Mouse (Mus musculus) mouse trophoblast stem cell (cell line): ENCODE measurements at regions not wholly inside any gene's neighbourhood (a gene's known extent, or its start where the extent isn't known, plus 50 kb on each side); places are given as distances from the start of the nearest gene placed in this dataset.

Source experiments
- in situ Hi-C, 2 experiments: fragments of 300-500 bp; cut with MseI, MboI; formaldehyde crosslinking; loops; 2 replicates in 1 of 2; 3 replicates in 1 of 2; pipeline ENCODE4 v1.15.1; 2025

DNA sequence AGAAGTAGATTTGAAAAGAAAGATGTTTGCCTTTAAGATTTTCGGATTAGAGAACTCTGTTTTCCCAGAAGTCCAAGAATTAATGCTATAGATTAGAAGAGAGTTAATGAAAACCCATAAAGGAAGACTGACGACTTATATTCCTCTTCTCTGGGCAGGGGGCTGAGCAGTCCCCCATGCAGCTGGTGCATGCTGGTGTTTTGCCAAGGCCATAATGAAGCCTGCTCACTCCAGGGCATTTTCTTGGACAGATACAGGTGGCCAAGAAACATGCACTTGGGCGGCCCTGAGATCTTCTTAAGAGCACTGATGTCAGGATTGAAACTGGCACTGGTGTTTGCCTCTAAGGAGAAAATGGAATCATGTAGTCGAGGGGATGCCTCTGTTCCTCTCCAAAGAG, 233.6 kb upstream of the Tmem161b start:
- in situ Hi-C loops = no loop called here

DNA sequence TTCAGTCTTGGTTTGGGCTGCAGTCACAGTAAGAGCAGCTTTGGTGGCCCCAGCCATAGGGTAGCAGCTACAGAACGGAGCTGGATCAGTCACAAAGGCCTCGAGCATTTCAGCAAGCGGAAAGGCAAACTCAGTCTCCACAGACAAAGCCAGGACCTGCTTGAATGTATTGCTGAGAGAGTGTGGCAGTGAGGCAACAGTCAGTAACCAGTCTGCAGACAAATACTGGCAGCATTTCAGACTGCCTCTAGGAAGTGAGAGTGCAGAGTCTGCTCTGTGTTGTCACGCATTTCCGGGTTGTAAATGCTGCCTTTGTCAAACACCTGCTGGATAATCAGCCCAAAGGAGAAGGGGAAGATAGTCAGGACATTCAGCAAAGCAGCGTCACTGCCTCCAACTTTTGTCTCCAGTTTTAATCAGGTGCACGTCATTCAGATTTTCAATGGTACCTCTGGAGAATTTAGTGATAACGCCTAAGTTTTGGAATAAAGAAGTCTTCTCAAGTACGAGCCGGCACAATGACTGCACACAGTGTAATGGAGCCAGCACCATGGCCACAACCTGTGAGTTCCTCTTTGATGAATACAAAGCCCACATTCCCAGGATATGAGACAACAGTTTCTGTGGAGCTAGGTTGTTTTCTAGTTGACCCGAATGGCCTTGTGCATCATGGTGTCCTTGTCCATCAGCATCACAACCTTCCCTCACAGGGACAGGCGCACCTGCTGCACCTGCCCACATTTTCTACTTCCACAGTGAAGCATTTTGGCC, 224.3 kb upstream of the Tmem161b start:
- in situ Hi-C loops = no loop called here

DNA sequence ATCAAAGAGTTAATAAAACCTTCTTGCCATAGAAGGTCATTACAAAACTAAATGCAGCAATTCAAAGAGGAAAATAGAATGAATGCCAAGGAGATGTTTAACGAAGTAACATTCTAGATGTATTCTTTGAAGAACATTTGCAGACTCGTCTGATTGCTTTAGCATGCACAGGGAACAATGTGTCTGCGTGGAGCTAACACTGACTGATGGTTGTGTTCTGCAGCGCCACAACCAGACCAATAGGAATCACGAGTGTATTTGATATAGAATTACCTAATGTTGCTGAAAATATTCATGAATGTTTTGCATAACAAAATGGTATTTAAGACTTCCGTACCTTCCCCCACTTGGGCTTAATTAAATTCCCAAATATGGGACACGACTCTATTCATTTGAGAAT, 200.3 kb upstream of the Tmem161b start:
- in situ Hi-C loops = no loop called here

DNA sequence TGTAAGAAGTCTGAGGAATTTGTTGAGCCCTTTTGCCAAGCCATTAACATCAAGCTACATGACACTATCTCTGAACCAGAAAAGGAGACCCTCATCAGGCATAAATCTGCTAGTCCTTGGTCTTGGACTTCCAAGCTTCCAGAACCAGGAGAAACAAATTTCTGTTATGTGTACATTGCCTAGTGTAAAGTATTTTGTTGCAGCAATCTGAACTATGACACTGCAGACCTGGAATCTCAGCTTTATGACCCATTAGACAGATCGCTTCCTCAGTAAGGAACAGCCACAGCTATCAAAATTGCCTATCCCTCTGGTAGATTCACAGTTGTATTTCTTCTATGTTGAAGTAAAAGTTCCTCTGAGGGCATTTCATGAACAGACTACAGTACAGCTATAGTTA, 199.1 kb upstream of the Tmem161b start:
- in situ Hi-C loops = no loop called here

DNA sequence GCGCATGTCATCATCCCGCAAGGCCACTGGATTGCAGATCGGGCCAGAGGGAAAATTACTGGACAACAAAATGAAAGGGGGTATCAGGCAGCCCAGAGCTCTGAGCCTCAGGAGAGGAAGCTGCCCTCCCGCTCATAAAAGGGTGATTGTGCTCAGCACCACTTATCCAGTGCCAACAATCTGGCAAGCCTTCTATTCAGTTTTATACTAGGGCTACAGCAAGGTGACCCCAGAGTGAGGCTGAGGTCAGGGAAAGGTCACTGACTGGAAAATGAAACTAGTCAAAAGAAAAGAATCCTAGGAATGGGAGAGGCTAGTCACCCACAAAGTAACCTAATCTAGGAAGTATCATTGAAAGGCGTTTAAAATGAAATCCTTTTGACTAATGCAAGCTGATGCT, 198.5 kb upstream of the Tmem161b start:
- in situ Hi-C loops = no loop called here

DNA sequence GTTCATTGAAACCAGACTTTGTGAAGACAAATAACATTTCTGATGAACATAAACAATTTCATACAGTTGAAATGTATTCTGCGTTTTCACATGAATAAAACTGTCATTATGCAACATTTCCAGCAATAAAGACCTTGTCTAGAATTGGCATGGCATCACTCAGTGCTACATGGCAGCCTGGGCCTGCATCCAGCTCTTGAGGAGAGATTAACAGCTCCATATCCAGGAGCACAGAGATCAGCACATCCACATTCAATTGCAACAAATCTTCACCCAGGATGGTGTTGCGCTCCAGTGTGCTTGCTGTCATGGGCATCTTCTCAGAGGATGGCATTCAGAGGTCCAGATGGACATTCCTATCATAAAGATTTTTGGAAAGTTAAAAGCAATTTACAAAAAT, 196.7 kb upstream of the Tmem161b start:
- in situ Hi-C loops = no loop called here

DNA sequence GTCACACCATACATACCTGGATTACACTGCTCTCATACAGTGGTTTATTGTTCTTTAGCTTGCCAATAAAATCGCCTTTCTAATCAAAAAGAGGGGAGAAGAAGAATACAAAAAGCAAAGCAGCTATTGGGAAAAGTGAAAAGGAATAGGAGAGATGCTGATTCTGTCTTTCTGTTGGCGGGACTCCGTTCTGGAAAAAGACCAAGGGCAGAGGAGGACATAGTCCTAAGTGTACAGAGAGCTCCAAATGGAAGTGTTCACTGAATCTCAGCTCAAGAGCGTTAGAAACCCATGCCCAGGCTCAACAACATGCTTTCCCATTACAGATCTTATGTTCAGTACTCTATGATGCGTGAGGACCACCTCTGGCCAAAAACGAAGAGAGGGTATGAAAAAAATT, 174.4 kb upstream of the Tmem161b start:
- in situ Hi-C loops = no loop called here

DNA sequence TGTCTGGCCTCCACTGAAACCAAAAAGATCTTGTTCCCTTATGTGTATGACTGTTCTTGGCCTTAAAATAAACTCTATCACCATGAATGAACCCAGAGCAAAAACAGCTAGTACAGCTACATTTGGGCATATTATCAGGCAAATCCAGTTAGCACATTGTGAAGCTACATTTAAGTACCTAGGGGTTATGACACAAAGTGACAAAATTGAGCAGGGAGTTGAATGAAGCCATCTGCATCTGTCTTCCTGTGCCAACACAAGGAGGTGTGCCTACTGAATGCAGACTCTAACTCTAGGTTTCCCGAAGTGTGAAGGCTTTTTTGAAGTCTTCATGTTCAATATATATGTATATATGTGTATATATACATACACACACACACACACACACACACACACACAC, 169.9 kb upstream of the Tmem161b start:
- in situ Hi-C loops = no loop called here

DNA sequence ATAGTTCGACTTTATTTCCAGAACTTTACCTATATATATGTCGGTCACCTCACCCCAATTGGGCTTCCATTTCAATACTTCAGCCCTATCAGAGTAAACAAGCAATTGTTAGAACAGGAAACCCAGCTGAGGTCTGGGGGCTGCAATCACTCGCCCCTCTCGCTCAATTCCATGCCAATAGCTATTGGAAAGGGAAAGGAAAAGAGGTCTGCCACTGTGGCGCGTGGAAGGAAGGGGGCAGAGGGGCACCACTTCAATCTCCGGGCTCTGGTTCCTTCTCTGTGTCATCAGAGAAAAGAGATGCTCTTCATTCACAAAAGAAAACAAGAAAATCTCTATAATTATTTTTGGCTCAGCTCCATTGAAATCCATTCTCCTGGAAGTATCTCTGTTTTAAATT, 167.1 kb upstream of the Tmem161b start:
- in situ Hi-C loops = no loop called here

DNA sequence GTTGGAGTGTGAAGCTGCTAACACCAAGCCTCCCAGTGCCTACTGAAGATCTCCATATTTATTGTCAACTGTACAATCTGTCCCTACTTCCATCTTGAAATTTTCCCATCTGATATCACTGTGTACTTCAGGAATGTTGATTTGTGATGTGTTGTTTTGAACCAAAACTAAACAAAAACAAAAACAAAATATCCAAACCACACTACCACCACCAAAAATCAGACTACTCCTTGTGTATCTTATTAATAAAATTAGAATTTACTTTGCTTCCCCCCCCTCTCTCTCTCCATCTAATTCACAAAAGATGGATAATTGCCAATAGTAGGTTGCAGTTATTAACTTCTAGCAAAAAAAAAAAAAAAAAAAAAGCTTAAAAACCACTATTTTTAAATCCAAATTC, 166.5 kb upstream of the Tmem161b start:
- in situ Hi-C loops = no loop called here

DNA sequence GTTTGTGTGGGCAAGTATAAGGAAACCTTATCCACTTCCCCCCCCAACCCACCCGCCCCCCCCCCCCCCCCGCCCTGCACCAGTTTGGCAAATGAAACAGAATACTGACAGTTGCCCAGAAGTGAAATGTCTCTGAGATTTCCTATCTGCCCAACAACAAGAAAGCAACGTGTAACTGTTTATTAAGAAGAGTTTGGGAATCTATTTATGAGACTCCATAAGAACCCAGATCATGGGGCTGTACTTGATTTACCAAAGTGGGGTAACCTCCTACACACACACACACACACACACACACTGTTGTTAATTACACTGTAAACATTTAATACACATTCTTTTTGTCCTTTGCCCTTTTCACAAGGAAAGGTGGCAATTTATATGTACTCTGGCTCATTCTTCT, 165.6 kb upstream of the Tmem161b start:
- in situ Hi-C loops = no loop called here

DNA sequence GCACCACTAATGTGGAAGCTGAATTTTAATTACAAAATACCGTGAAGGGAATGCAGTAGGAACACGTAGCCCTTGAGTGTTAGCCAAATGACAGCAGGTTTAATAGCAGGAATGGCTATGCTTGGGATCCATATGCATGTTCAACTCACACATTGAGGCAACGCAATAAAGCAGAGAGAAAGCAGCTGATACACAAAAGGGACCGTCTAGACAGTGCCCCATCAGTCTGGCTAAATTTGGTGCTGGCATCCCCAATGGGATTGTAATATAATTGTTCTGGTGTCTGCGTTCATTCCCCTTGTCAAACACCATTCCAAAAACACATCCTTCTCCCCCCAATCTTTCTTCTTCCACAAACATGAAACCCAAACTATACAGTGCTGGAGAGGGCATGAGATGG, 165.1 kb upstream of the Tmem161b start:
- in situ Hi-C loops = no loop called here

DNA sequence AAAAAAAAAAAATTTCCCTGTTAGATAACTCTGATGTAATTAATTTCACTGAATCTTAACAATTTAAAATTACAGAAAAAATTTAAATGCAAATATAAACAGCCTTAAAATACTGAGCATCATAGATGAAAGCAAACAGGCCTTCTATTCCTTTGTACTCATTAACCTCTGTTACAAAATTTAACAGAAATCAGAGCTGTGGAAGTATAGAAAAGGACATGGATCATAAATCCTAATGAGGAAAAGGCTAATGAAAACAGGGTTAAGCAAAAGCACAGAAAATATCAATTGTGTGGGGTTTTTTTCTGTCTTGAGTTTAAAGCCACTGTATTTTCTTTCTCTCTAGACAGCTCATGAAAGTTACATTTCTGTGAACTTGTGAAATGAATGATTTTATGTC, 164.6 kb upstream of the Tmem161b start:
- in situ Hi-C loops = no loop called here

DNA sequence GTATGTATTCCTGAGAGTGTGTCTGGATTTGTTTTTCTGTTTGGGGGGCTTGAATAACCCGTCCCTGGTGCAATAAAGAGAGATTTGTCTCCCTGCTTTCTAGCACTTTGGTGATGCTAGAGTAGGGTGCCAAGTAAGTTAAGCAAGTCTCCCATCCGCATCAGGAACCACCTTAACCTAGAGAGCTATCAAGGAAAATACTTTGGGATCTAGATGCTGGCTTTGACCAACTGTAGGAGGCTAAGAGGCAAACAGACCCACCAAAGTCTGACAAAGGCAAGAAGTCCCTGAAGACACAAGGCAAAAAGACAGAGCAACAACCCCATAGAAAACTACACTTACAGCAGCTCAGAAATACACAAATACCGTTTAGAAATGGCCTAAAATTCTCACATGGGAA, 163.8 kb upstream of the Tmem161b start:
- in situ Hi-C loops = no loop called here

DNA sequence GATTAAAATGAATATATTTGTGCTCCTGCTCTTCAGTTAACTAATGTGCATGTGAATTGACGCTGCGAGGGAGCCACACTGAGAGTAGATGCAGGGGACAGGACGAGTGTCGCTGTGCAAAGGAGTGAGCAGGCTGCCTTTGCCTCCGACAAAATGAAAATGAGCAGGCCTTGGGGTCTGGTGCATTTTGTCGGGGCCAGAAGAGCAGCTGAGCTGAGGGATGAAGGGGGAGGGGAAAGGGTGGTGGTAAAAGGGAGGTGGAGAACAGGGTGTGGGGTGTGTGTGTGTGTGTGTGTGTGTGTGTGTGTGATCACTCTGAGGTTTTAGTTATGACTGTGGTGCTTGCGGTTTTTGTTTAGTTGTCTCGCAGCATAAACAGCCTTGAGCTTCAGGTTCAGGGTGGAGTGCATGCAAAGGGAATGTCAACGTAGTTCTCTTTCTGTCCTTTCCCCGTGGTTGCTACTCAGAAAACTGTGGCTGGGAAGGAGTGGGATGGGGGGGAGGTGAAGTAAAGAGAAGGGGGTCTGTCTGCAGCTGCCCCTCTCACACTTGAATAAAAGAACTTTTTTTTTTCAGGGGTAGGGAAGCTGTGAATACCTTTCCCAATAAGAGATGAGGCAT, 163.0 kb upstream of the Tmem161b start:
- in situ Hi-C loops = no loop called here

DNA sequence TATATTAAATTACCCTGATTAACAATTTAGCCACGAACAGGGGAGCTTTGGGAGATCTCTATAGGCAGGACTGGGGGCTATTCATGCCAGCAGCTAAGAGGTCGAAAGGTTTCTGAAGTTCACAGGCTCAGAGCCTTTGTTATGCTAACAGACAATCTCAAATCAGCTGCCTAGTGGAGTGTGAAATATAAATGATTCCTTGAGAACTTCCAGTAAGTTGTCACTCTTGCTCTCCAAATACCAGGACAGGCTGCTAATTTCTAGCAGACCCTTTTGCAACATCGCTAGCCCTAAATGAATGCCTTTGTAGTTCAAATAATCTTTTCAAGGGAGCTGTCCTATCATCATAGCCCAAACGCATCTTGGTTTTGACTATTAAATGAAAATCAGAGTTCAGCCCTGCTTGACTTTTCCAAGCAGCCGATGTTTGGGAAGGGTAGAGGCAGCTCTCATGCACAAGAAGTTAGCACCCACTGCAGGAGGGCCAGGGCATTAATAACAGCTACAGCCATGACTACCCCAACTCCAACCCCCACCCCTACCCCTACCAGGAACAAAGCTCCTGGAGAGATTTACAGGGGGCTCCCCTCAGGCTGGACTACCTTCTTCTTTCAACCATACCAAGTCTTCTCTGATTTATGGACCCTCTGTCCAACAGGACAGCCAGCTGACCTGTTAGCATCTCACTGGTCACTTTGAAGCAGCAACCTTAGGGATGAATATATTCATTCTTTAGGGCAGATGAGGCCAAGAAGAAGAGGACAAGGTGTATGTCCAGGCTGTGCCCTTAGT, 162.2 kb upstream of the Tmem161b start:
- in situ Hi-C loops = no loop called here

DNA sequence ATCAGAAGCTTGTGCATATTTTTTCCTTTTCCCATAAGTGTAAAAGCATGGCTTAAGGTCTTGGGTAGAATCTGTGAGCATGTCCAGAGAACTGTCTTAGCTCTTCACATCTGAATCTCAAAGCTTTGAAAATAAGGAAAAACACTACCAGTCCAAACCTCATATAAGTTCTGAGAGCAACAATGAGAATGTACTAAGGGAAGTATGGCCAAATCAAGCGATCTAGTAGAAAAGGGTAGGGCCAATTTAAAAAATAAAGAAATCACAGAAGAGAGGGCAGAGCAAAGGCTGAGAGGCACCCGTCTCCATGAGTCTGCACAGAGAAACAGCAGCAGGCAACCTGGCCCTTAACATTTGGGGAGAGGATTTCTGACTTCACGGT, 161.7 kb upstream of the Tmem161b start:
- in situ Hi-C loops = no loop called here

DNA sequence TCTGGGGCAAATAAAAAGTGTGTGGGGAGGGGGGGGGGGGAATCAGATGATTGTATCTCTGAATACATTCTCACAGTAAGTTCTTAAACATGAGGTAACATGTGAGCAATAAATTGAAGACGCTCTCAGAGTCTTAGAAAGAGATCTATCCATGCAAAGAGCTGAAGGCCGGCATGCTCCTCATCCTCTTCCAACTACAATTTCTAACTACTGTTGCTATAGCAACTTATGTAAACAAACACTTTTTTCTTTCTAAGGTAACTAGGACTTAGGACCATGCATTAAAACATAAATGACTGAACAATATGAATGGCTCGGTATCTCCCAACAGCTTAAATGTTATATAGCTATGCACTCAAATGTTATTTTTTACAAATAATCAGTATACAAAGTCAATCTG, 161.2 kb upstream of the Tmem161b start:
- in situ Hi-C loops = no loop called here

DNA sequence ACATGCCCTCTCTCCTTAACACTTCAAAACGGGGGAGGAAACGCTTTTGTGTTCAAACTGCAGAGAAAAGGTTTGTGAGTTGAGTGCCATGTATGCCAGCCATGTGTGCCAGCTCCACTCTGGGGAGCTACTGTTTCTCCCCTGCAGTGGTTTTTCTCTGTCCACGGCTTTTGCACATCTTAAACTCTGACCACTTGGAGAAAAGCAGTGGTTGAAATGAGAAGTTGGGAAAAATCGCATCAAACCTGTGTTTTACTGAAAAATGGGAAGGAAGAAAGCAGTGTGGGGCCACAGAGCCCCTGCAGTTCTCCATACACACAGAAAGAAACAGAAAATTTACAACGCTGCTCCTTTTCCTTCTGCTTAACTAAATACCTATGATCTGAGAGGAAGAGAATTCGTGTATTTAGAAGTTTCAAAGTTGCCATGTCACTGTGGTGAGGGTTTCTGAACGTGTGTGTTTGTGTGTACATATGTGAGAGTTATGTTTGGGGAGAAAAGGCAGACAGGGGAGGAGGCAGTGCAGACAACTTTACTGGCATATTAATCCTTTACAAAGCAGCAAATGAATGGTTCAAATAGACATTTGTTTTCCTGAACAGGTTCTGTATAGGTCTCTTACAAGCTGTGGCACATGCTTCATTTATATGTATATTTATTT, 160.1 kb upstream of the Tmem161b start:
- in situ Hi-C loops = no loop called here

DNA sequence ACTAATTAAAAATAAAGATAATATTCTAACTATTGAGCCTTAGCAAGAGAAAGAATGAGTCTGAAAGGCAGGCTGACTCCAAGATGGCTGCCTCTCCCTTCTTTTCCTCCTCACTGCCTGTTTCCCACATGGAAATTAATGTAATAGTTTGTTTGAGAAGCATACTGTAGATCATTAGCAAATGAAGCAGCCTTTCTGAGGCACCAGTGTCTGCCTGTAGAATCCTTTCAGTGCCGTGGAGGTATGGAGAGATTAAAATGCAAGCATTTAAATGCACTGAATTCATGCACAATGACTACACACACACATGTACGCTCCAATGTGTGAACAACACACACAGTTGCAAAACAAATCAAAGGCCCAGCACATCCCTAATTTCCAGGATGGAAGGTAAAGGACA, 159.5 kb upstream of the Tmem161b start:
- in situ Hi-C loops = no loop called here

DNA sequence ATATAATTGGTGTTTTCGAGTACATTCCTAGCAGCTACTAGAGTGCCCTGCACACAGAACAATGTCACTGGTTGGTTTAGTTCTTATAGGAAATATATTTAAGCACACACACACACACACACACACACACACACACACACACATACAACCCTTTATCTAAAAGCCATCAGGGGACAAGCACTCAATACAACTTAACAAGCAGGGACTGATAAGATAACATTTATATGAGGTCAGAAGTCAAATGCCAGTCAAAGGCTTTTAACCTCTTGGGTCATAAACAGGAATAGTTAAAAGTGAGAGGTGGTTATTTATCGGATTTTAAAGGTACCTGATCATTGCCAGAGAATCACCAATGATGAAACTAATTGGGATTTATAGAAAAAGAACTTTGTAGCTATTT, 158.7 kb upstream of the Tmem161b start:
- in situ Hi-C loops = no loop called here

DNA sequence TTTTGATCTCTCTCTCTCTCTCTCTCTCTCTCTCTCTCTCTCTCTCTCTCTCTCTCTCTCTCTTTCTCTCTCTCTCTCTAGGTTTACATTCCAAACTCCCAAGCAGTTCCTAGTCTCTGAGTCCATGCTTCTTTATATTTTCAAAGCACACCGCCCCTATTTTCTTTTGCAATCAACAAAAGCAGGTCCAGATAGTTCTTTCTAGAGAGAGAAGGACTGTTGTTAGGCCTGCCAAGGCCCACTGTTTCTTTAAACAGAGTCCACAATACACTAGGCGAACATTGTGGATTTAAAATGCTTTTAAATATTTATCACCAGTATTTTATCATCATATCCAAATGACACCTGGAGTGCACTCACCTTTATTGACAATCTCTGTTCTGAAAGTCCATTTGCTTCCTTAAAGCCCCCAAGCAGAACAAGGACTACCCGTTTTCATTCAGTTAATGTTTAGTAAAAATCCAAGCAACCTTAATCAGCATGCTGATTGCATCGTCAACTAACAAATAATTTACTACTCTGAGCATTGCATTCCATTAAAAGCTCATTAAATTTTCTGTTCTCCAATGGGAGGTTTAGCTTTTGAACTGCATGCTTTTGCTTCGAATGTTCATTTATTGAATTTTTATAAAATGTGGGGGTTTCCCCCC, 157.7 kb upstream of the Tmem161b start:
- in situ Hi-C loops = no loop called here
